Mouse (Mus musculus): ENCODE measurements around the gene Edil3.
A peak's percentile ranks its signal among the peaks of the same experiment; 100 is the strongest.

The Edil3 gene

DNA sequence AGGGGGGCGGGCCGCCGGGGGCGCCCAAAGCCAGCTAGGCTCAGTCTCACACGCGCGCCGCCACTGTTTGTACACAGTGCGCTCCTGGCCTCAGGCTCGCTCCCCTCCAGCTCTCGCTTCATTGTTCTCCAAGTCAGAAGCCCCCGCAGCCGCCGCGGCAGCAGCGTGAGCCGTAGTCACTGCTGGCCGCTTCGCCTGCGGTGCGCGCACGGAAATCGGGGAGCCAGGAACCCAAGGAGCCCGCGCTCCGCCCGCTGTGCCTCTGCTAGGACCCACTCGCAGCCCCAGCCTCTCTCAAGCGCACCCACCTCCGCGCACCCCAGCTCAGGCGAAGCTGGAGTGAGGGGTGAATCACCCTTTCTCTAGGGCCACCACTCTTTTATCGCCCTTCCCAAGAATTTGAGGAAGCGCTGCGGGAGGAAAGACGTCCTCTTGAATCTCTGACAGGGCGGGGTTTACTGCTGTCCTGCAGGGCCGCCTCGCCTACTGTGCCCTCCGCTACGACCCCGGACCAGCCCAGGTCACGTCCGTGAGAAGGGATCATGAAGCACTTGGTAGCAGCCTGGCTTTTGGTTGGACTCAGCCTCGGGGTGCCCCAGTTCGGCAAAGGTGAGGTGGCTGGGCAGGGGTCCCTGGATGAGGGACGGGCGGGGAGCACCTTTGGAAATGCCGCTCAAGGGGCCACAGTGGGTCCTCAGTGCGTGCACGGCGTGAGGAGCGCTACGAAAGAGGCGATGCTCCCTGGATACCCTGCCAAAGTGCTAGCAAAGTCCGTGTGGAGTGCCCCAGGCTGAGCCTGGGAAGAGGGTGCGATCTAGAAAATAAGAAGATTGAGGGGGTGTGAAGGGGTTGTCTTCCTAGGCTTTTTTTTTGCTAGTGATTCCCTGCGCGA lies at the start of gene Edil3:
Gene Edil3 (plus strand): TSS at position 33 of the 892 bp plus-strand sequence.
- DNase-seq (ENCODE audit: low read depth, low spot score): peak; percentile 80

DNA sequence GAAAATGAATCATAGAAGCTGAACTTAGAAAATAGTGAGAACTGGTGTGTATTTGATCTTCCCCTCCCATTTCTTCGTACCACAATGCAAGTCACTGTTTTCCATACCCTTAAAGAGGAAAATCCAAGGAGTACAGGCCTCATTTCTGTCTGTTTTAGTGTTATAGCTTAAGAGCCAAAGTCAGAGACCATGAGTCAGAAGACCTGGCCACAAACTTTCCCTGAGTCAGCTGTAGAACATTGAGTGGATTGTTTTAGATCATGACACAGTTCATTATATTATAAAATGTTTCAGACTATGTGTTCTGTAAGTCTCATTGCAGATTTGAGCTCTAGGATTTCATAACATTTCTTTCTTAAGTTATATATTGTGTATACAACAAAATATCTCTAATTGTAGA lies 22.1 kb upstream of the Edil3 start:
- no peak for DNase-seq (ENCODE audit: low read depth, low spot score)

- DNase-seq (ENCODE audit: low read depth, low spot score): no peak
Measured at GRCm38 (mm10) chr13:88801006-88801405, 20.3 kb upstream of the Edil3 start.

DNA sequence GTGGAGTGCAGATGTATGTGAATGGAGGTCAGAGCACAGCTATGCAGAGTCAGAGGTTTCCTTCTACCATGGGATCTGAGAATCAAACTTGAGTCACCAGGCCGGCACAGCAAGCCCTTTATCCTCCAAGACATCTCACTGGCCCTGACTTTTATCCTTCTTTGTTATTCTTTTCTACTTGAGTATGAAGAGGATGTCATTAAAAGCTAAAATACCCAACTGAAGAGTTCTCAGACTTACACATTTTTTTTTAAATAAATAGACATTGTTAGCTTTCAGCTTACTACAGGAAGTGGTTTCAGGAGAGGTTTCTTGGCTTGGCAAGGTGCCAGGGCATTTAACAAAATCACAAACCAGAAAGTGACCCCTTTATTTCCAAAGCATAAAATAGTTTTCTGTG lies 15.4 kb upstream of the Edil3 start:
- no peak for DNase-seq (ENCODE audit: low read depth, low spot score)

GRCm38 (mm10) chr13:88806269-88806668 lies 15.0 kb upstream of the Edil3 start:
- no peak for DNase-seq (ENCODE audit: low read depth, low spot score)

DNA sequence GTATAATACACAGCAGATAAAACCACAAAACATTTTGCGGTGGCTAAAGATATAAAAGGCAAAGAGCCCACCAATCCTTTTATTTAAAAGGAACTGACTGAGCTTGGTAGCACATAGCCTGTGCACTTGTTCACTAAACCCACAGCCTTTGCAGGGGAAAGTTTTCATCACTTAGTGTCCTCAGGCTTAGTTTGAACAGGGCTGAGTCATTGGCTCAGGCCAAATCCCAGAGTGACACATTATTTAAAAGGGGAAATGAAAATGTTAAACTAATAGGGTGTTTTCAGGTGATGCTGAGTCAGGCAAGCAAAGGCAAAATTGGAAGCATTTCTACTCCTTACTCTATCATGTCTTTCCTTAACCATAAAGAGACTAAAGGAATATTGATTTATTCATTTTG lies 11.2 kb upstream of the Edil3 start:
- no peak for DNase-seq (ENCODE audit: low read depth, low spot score)

DNA sequence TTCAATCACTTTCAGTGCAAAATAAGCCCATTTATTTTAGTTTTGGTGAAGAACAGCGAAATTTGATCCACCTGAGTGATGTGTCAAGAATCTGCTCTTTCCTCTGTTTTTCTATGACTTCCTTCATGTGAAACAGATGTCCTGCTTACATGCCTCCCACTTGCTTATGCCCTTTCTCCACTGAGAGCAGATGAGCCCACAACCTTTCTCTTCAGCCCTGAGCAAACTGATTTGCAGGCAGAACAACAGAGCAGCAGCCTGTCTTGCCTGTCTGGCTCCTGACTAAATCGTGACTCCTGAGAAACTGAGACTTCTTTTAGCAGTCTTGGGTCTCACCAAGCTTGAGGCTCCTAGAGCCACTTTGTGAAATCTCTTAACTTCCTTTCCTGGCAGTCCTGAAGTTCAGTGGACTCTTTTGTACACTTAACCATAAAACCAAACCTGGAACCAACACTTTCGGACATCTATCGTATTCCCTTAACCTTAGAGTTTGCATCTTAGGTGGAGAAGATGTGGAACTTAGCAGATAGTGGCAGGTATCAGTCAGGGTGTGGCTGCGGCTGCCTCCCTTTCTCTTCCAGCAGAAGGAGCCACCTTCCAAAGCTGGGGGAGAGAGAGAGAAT lies 475 bp upstream of the Edil3 start:
- DNase-seq (ENCODE audit: low read depth, low spot score): peak; percentile 57

DNA sequence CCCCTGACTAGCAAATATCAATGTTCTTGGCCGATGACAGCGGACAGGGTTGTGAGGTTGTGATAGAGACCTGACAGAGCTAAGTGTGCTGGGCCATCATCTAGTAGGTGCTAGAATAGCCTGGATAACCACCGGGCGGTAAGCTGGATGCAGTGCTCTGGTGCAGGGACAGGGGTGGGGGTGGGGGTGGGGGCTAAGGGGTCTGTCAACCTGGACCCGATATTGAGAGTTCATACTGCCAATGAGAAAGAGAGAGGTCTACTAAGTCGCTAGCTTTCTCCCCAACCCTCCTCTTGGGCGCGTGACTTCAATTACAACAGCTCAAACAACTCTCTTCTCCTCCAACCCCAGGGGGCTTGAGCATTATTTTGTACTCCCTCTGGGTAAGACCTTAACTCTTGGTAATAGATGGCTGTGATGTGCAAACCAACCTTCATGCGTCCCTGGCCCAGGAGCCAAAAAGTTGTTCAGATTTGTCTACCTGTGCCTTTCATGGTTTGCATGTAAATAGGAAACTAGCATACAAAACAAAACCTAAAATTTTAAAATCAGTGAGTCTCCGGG lies 1.1 kb downstream of the Edil3 start:
- peak; percentile 46 for DNase-seq (ENCODE audit: low read depth, low spot score)

GRCm38 (mm10) chr13:88822976-88823521 lies 1.8 kb downstream of the Edil3 start:
- DNase-seq (ENCODE audit: low read depth, low spot score): no peak

GRCm38 (mm10) chr13:88823522-88824419 lies 2.5 kb downstream of the Edil3 start:
- DNase-seq (ENCODE audit: low read depth, low spot score): peak; percentile 90

- DNase-seq (ENCODE audit: low read depth, low spot score): peak; percentile 66
Measured at GRCm38 (mm10) chr13:88824441-88824840, 3.2 kb downstream of the Edil3 start.

- peak; percentile 20 for DNase-seq (ENCODE audit: low read depth, low spot score)
Measured at GRCm38 (mm10) chr13:88828362-88828761, 7.1 kb downstream of the Edil3 start.

DNA sequence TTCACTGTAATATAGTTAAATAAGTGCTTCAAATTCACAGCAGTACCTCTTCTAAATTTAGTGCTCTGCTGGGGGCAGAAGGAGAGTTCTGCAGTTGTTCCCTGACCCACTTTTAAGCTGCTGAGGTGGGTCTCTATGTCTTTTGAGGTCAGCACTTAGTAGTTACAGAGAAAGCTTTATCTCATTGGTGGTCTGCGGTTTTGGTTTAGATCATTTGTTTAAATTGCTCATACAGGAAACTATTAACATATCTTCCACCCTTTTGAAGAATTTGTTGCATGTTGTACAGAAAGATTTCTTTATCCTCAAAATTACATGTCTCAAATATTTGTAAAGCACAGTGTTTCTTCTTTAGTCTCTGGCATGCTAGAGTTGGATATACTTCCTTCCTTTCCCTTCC lies 12.5 kb downstream of the Edil3 start:
- no peak for DNase-seq (ENCODE audit: low read depth, low spot score)

DNA sequence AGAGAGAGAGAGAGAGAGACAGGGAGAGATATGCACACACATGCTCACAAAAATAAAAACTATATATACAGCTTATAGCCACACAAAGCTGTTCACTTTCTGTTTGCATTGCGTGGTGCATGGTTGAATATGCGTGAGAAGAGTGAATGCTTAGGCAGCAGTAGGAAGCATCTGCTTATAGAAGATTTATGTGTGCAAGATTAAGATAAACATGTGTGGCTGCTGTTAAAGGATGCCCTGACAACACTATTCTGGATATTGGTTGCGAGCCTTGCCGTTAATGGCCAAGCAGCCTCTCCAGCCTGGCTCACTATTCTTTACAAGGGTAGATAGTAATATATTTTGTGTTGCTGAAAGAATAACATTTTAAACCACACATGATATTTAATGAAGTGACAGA lies 28.5 kb downstream of the Edil3 start:
- no peak for DNase-seq (ENCODE audit: low read depth, low spot score)

DNA sequence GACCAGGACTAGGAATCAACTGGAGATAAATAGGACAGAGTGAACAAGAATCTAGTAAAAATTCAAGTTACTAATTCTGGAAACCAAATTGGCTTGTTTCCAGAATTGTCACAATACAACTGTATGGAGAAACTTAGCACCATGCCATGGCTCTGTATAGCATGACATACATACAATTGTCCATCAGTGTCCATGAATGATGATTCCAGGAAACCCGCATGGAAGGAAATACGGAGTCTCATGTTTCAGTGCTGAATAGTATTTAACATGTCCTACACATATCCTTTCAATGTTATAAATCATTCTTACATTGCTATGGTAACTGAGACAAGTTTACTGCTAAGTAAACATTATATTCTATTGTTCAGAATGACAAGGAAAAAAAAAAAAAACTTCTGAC lies 58.7 kb downstream of the Edil3 start:
- no peak for DNase-seq (ENCODE audit: low read depth, low spot score)

GRCm38 (mm10) chr13:88890728-88891127 lies 69.5 kb downstream of the Edil3 start:
- DNase-seq (ENCODE audit: low read depth, low spot score): no peak

DNA sequence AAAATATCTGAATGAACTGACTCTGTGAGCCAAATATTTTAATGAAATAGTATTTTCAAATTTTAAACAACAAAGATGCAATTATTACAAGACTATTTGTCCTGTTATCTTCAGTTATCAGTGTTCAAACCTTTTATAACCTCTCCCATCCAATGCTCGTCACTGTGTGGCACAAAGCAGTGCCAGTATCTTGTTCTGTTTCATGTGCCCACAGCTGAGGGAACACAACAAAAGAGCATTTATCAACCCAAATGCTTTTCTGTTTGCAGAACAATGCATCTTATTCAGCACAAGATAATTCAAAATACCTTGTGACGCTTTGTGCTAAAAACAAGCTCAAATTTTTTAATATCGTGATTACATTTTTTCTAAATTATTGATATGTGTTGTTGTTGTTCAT lies 78.8 kb downstream of the Edil3 start:
- DNase-seq (ENCODE audit: low read depth, low spot score): peak; percentile 88

GRCm38 (mm10) chr13:88907405-88907804 lies 86.1 kb downstream of the Edil3 start:
- peak; percentile 24 for DNase-seq (ENCODE audit: low read depth, low spot score)

- peak; percentile 32 for DNase-seq (ENCODE audit: low read depth, low spot score)
Measured at GRCm38 (mm10) chr13:88908187-88908586, 86.9 kb downstream of the Edil3 start.

DNA sequence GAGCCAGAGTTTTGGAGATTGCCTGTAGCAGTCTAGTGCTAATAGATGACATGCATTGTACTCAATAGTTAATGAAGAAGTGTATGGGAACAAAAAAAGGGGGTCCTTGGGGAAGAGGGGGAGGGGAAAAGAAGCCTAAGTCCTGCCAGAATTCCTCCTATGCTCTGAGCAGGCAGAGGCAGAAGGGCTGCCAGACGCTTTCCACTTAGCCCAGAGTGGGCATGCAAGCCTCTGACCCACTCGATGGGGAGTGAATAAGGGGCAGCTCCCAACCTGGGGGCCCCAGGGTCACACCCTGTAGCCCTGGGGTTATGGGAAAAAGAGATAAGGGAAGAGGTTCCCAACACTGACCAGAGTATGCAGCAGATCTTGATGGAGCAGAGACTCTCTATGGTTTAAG lies 95.2 kb downstream of the Edil3 start:
- DNase-seq (ENCODE audit: low read depth, low spot score): no peak

- DNase-seq (ENCODE audit: low read depth, low spot score): no peak
Measured at GRCm38 (mm10) chr13:88929626-88930025, 108.4 kb downstream of the Edil3 start.
